In the genomic region with DNA sequence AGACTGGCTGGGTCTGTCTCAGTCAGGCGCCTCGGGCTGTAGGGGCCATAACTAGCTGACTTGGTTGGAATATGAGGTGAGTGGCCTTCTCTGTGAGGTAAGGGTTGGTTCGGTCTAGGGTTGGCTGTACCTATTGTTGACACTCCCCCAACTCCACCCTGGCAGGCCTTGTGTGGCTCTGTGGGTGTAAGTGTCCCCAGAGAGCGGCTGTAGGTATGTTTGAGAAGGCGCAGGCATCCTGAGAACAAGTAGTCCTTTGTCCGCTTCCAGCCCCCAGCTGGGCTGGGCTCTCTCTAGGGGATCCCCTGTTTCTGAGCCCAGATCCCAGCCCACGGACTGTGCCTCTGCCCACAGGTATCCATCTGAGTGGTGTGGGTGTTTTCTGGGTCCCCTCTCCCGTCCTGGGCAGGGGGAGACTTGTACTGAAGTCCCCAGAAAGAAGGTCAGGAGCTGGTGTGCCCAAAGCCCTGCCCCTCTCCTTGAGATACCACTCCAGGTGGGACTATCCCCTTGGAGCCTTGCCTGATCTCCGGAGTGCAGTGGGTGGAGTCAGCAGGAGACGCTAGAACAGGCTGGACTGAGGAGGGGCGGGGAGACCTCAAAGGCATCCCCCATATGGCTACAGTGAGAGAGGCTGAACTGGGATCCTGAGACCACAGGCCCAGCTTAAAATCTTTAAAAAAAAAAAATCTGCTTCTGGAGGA, we compare ENCODE assay signal across 11 mouse cellular contexts. TPM values are rescaled to one million over a fixed set of nuclear protein-coding genes. Genes with fewer than 3 reads are reported as not detected.
A peak's percentile ranks its signal among the peaks of the same experiment; 100 is the strongest.
DNase-seq lines count a peak whose midpoint lies in the region; ATAC-seq lines count a peak whose summit lies in the region.
"Had no signal": no experiment of that assay in that cellular context is flagged by ENCODE, and none has a peak within 500 bp of the region (broad histone marks: within the 10 kb centered on the region; RNA-seq: fewer than 3 reads in every experiment).

No protein-coding gene starts in this region.

- no peaks in the 10 kb centered on the region for H3K9me3 ChIP-seq in heart, embryonic 15.5 days (replicated peaks)
- H3K9me3 ChIP-seq in embryonic facial prominence, embryonic 10.5 days = no peaks in the 10 kb centered on the region
- no peaks in the 10 kb centered on the region for H3K9me3 ChIP-seq in intestine, embryonic 16.5 days (ENCODE audit: control insufficient read depth, low read length)
- no peaks in the 10 kb centered on the region for H3K9me3 ChIP-seq in midbrain, embryonic 15.5 days
- H3K9me3 ChIP-seq: G1E had no signal

- H3K36me3 ChIP-seq in heart, embryonic 15.5 days = no peaks in the 10 kb centered on the region
- H3K36me3 ChIP-seq in embryonic facial prominence, embryonic 10.5 days (replicated peaks) = no peaks in the 10 kb centered on the region
- H3K36me3 ChIP-seq in intestine, embryonic 16.5 days (ENCODE audit: control insufficient read depth, insufficient read depth, low read length) = no peaks in the 10 kb centered on the region
- no peaks in the 10 kb centered on the region for H3K36me3 ChIP-seq in midbrain, embryonic 15.5 days (replicated peaks)

- H3K27me3 ChIP-seq in heart, embryonic 15.5 days = no peaks in the 10 kb centered on the region
- H3K27me3 ChIP-seq in embryonic facial prominence, embryonic 10.5 days (replicated peaks; ENCODE audit: low read depth, poor library complexity, severe bottlenecking) = no peaks in the 10 kb centered on the region
- H3K27me3 ChIP-seq in intestine, embryonic 16.5 days (replicated peaks; ENCODE audit: control insufficient read depth, insufficient read depth, low read length) = no peaks in the 10 kb centered on the region
- H3K27me3 ChIP-seq in midbrain, embryonic 15.5 days (replicated peaks) = no peaks in the 10 kb centered on the region

- H3K4me3 ChIP-seq in heart, embryonic 15.5 days = no peak overlapping the region
- H3K4me3 ChIP-seq in embryonic facial prominence, embryonic 10.5 days = peak overlapping the region; percentile 38; the same call in 1 of the 2 replicates
- no peak overlapping the region for H3K4me3 ChIP-seq in intestine, embryonic 16.5 days (ENCODE audit: low read length)
- H3K4me3 ChIP-seq in midbrain, embryonic 15.5 days = no peak overlapping the region

- peaks cover 100% of the 10 kb centered on the region for H3K4me1 ChIP-seq in heart, embryonic 15.5 days (replicated peaks)
- peaks cover 100% of the 10 kb centered on the region for H3K4me1 ChIP-seq in embryonic facial prominence, embryonic 10.5 days
- peaks cover 98% of the 10 kb centered on the region for H3K4me1 ChIP-seq in intestine, embryonic 16.5 days (ENCODE audit: control insufficient read depth, insufficient read depth, low read length)
- H3K4me1 ChIP-seq in midbrain, embryonic 15.5 days = peaks cover 100% of the 10 kb centered on the region

- H3K9ac ChIP-seq in heart, embryonic 15.5 days = peak overlapping the region; percentile 40
- no peak overlapping the region for H3K9ac ChIP-seq in intestine, embryonic 16.5 days (ENCODE audit: low read depth, low read length)
- 0 out of 2 replicates have a peak overlapping the region, but pooled peaks have one; percentile 1 for H3K9ac ChIP-seq in midbrain, embryonic 15.5 days

- DNase-seq in heart, postnatal 25 days (ENCODE audit: low spot score) = no peak
- DNase-seq in embryonic facial prominence, embryonic 10.5 days (ENCODE audit: low spot score) = no peak
- DNase-seq in layer of hippocampus, adult 9-11 months = no peak
- DNase-seq in gastrocnemius, postnatal 14 days = no peak
- DNase-seq in kidney, postnatal 25 days = no peak
- DNase-seq: cerebellum, adult 2 months; thymus, postnatal 4 days had no signal

- WGBS in heart, embryonic 15.5 days = 40% methylated on average over 11 of the region's 11 CpGs
- WGBS in embryonic facial prominence, embryonic 10.5 days = 20% methylated on average over 11 of the region's 11 CpGs
- WGBS in intestine, embryonic 16.5 days = 36% methylated on average over 11 of the region's 11 CpGs
- 37% methylated on average over 11 of the region's 11 CpGs for WGBS in midbrain, embryonic 15.5 days

- ATAC-seq in heart, embryonic 15.5 days (replicated peaks; ENCODE audit: insufficient number of reproducible peaks, insufficient read depth, low FRiP score, low read depth) = no peak
- ATAC-seq in intestine, embryonic 16.5 days = no peak
- no peak for ATAC-seq in midbrain, embryonic 15.5 days (replicated peaks)

- peak overlapping the region; percentile 98 for H3K27ac ChIP-seq in heart, embryonic 15.5 days
- peak overlapping the region; percentile 92 for H3K27ac ChIP-seq in embryonic facial prominence, embryonic 10.5 days (replicated peaks)
- peak overlapping the region; percentile 54; the same call in 1 of the 2 replicates for H3K27ac ChIP-seq in intestine, embryonic 16.5 days (ENCODE audit: low read length)
- H3K27ac ChIP-seq in midbrain, embryonic 15.5 days = peak overlapping the region; percentile 85

- intact Hi-C loops in heart, postnatal 25 days (cut with DNase I) = no loop called here
- intact Hi-C loops in gastrocnemius, postnatal 14 days (cut with DNase I; ENCODE audit: low total_unique reads) = no loop called here

- peak overlapping the region; percentile 8; the same call in 1 of the 2 replicates for H3K4me2 ChIP-seq in heart, embryonic 15.5 days
- H3K4me2 ChIP-seq in intestine, embryonic 16.5 days (ENCODE audit: low read depth, low read length) = 0 out of 2 replicates have a peak overlapping the region, but pooled peaks have one; percentile 2
- H3K4me2 ChIP-seq in midbrain, embryonic 15.5 days = no peak overlapping the region

RNA-seq across cellular contexts. Expression of gene Ahdc1, which starts 34.9 kb away (rescaled TPM):
- 6.3 and 8.5 TPM in 2 replicates for polyA plus RNA-seq in heart, embryonic 15.5 days (2015; fragmentation: Nextera tagmentation; extraction: Ambion mirVana)
- 10 to 100 TPM; 43.2 to 50.4 TPM for total RNA-seq in heart, postnatal 25 days (2021)
- polyA plus RNA-seq in embryonic facial prominence, embryonic 10.5 days (2016; fragmentation: Nextera tagmentation; extraction: Ambion mirVana) = 11.5 and 11.6 TPM in 2 replicates
- 5.3 and 5.7 TPM in 2 replicates for polyA plus RNA-seq in intestine, embryonic 16.5 days (2015; fragmentation: Nextera tagmentation; extraction: Ambion mirVana)
- polyA plus RNA-seq in midbrain, embryonic 15.5 days (2015; fragmentation: Nextera tagmentation; extraction: Ambion mirVana) = 13.5 and 14.4 TPM in 2 replicates
- total RNA-seq in gastrocnemius, postnatal 14 days (2021) = 10 to 100 TPM; 37.1 to 56.1 TPM
